Mouse (Mus musculus): ENCODE results near the gene Pakap. TPM values are rescaled to one million over a fixed set of nuclear protein-coding genes. Genes with fewer than 3 reads are reported as not detected.

The Pakap gene
- polyA plus RNA-seq, 1 experiment from 2014 or later: 22.8 TPM

- H3K4me3 ChIP-seq: no peak overlapping the region
- 18% methylated on average over 5 of the region's 5 CpGs for WGBS
- no peaks in the 10 kb centered on the region for H3K9me3 ChIP-seq (replicated peaks)
- H3K27ac ChIP-seq (replicated peaks): no peak overlapping the region
- H3K36me3 ChIP-seq: no peaks in the 10 kb centered on the region
- peak; percentile 66 for DNase-seq (ENCODE audit: low spot score)
- 0 out of 2 replicates have a peak, but pooled peaks cover 3% of the 10 kb centered on the region for H3K27me3 ChIP-seq (ENCODE audit: low read depth, poor library complexity, severe bottlenecking)
- peaks cover 15% of the 10 kb centered on the region for H3K4me1 ChIP-seq
These were observed 336.2 kb downstream of the Pakap start for GRCm38 (mm10) chr4:57904211-57904610.

- 0 out of 2 replicates have a peak, but pooled peaks cover 3% of the 10 kb centered on the region for H3K27me3 ChIP-seq (ENCODE audit: low read depth, poor library complexity, severe bottlenecking)
- H3K4me3 ChIP-seq: no peak overlapping the region
- H3K4me1 ChIP-seq: peaks cover 15% of the 10 kb centered on the region
- H3K36me3 ChIP-seq: no peaks in the 10 kb centered on the region
- no peak for DNase-seq (ENCODE audit: low spot score)
- no peaks in the 10 kb centered on the region for H3K9me3 ChIP-seq (replicated peaks)
- WGBS: 34% methylated on average over 9 of the region's 9 CpGs
- no peak overlapping the region for H3K27ac ChIP-seq (replicated peaks)
These were observed 336.7 kb downstream of the Pakap start for GRCm38 (mm10) chr4:57904638-57905037.

GRCm38 (mm10) chr4:57906708-57907107 is 338.7 kb downstream of the Pakap start:
- Histone ChIP-seq H3K4me1 (peaks cover 15% of the 10 kb centered on the region), H3K27me3 (ENCODE audit: low read depth, poor library complexity, severe bottlenecking) (0 out of 2 replicates have a peak, but pooled peaks cover 3% of the 10 kb centered on the region), H3K4me3 (no peak overlapping the region), H3K27ac (replicated peaks) (no peak overlapping the region), H3K9me3 (replicated peaks) (no peaks in the 10 kb centered on the region), H3K36me3 (no peaks in the 10 kb centered on the region)
- DNase-seq (ENCODE audit: low spot score): no peak
- WGBS: 29% methylated on average over 2 of the region's 2 CpGs

GRCm38 (mm10) chr4:57908860-57909259 is 340.9 kb downstream of the Pakap start:
- Histone ChIP-seq H3K36me3 (no peaks in the 10 kb centered on the region), H3K4me1 (peaks cover 15% of the 10 kb centered on the region), H3K4me3 (no peak overlapping the region), H3K9me3 (replicated peaks) (no peaks in the 10 kb centered on the region), H3K27ac (replicated peaks) (no peak overlapping the region), H3K27me3 (ENCODE audit: low read depth, poor library complexity, severe bottlenecking) (no peaks in the 10 kb centered on the region)
- no peak for DNase-seq (ENCODE audit: low spot score)
- 82% methylated on average over 6 of the region's 6 CpGs for WGBS

GRCm38 (mm10) chr4:57913021-57913420 is 345.0 kb downstream of the Pakap start:
- Histone ChIP-seq H3K36me3 (no peaks in the 10 kb centered on the region), H3K27me3 (ENCODE audit: low read depth, poor library complexity, severe bottlenecking) (peaks cover 29% of the 10 kb centered on the region), H3K4me1 (peaks cover 13% of the 10 kb centered on the region), H3K4me3 (no peak overlapping the region), H3K27ac (replicated peaks) (no peak overlapping the region), H3K9me3 (replicated peaks) (no peaks in the 10 kb centered on the region)
- no peak for DNase-seq (ENCODE audit: low spot score)

- H3K27ac ChIP-seq (replicated peaks): no peak overlapping the region
- DNase-seq (ENCODE audit: low spot score): no peak
- H3K4me1 ChIP-seq: peaks cover 16% of the 10 kb centered on the region
- no peaks in the 10 kb centered on the region for H3K9me3 ChIP-seq (replicated peaks)
- WGBS: 77% methylated on average over 9 of the region's 10 CpGs
- no peak overlapping the region for H3K4me3 ChIP-seq
- no peaks in the 10 kb centered on the region for H3K36me3 ChIP-seq
- peaks cover 29% of the 10 kb centered on the region for H3K27me3 ChIP-seq (ENCODE audit: low read depth, poor library complexity, severe bottlenecking)
These were observed 346.5 kb downstream of the Pakap start for GRCm38 (mm10) chr4:57914193-57915190.

- H3K27me3 ChIP-seq (ENCODE audit: low read depth, poor library complexity, severe bottlenecking): peaks cover 29% of the 10 kb centered on the region
- 44% methylated on average over 17 of the region's 17 CpGs for WGBS
- DNase-seq (ENCODE audit: low spot score): no peak
These were observed 347.4 kb downstream of the Pakap start for GRCm38 (mm10) chr4:57915216-57915965.

GRCm38 (mm10) chr4:57916201-57916661 is 348.3 kb downstream of the Pakap start, which contains the start of gene D630039A03Rik:
Gene D630039A03Rik, minus strand, starts transcription at chr4:57916297.
- Histone ChIP-seq H3K27me3 (ENCODE audit: low read depth, poor library complexity, severe bottlenecking) (peaks cover 29% of the 10 kb centered on the region), H3K4me3 (peak within 1 kb of the TSS; percentile 20), H3K27ac (replicated peaks) (peak within 1 kb of the TSS; percentile 46; the same call in 1 of the 2 replicates), H3K4me1 (peaks cover 32% of the 10 kb centered on the region), H3K9me3 (replicated peaks) (no peaks in the 10 kb centered on the region), H3K36me3 (no peaks in the 10 kb centered on the region)
- 40% methylated on average over 9 of the region's 9 CpGs for WGBS
- no peak for DNase-seq (ENCODE audit: low spot score)

More at GRCm38 (mm10) chr4:57915216-57915965, 347.4 kb downstream of the Pakap start:
- Histone ChIP-seq H3K36me3 (no peaks in the 10 kb centered on the region), H3K4me3 (peak overlapping the region; percentile 20), H3K27ac (replicated peaks) (peak overlapping the region; percentile 46; the same call in 1 of the 2 replicates), H3K4me1 (peaks cover 25% of the 10 kb centered on the region), H3K9me3 (replicated peaks) (no peaks in the 10 kb centered on the region)

- DNase-seq (ENCODE audit: low spot score): no peak
These were observed 348.7 kb downstream of the Pakap start for GRCm38 (mm10) chr4:57916711-57917110.

GRCm38 (mm10) chr4:57919494-57920423 is 351.8 kb downstream of the Pakap start:
- Histone ChIP-seq H3K27ac (replicated peaks) (no peak overlapping the region), H3K9me3 (replicated peaks) (no peaks in the 10 kb centered on the region), H3K4me3 (no peak overlapping the region), H3K27me3 (ENCODE audit: low read depth, poor library complexity, severe bottlenecking) (peaks cover 28% of the 10 kb centered on the region), H3K4me1 (peaks cover 45% of the 10 kb centered on the region), H3K36me3 (no peaks in the 10 kb centered on the region)
- WGBS: 18% methylated on average over 8 of the region's 8 CpGs
- DNase-seq (ENCODE audit: low spot score): peak; percentile 36

More at GRCm38 (mm10) chr4:57916711-57917110, 348.7 kb downstream of the Pakap start:
- peaks cover 32% of the 10 kb centered on the region for H3K4me1 ChIP-seq
- no peaks in the 10 kb centered on the region for H3K36me3 ChIP-seq
- no peak overlapping the region for H3K27ac ChIP-seq (replicated peaks)
- peaks cover 29% of the 10 kb centered on the region for H3K27me3 ChIP-seq (ENCODE audit: low read depth, poor library complexity, severe bottlenecking)
- H3K4me3 ChIP-seq: no peak overlapping the region
- WGBS: 80% methylated on average over 4 of the region's 4 CpGs
- no peaks in the 10 kb centered on the region for H3K9me3 ChIP-seq (replicated peaks)

- 0 out of 2 replicates have a peak overlapping the region, but pooled peaks have one; percentile 13 for H3K27ac ChIP-seq (replicated peaks)
These were observed 352.5 kb downstream of the Pakap start for GRCm38 (mm10) chr4:57920522-57920921.

More at GRCm38 (mm10) chr4:57920522-57920921, 352.5 kb downstream of the Pakap start:
- peaks cover 41% of the 10 kb centered on the region for H3K4me1 ChIP-seq
- peaks cover 20% of the 10 kb centered on the region for H3K27me3 ChIP-seq (ENCODE audit: low read depth, poor library complexity, severe bottlenecking)
- H3K36me3 ChIP-seq: no peaks in the 10 kb centered on the region
- 75% methylated on average over 1 of the region's 1 CpGs for WGBS
- H3K9me3 ChIP-seq (replicated peaks): no peaks in the 10 kb centered on the region
- H3K4me3 ChIP-seq: no peak overlapping the region
- no peak for DNase-seq (ENCODE audit: low spot score)
